Mouse (Mus musculus): ENCODE data around the gene Dbr1.

GRCm38 (mm10) chr9:99631781-99632180, 56.2 kb downstream of the Dbr1 start:
- no peak for TF ChIP-seq MAFK (IDR thresholded peaks at IDR 0.05; ENCODE audit: borderline replicate concordance, low read depth, low read length)
- no peak for TF ChIP-seq POLR2A (IDR thresholded peaks at IDR 0.05; ENCODE audit: control insufficient read depth in 1 of 2, insufficient read depth in 1 of 2, low read depth in 1 of 2, low read length in 2 of 2, poor library complexity in 1 of 2)
- TF ChIP-seq GABPA (IDR thresholded peaks at IDR 0.05; ENCODE audit: low read depth, low read length), result no peak
- no peak for TF ChIP-seq UBTF (IDR thresholded peaks at IDR 0.05; ENCODE audit: borderline replicate concordance, insufficient read depth, low read depth, low read length)
- no peak for TF ChIP-seq CTCF (IDR thresholded peaks at IDR 0.05 in 2 of 3, conservative IDR thresholded peaks at IDR 0.05 in 1 of 3; ENCODE audit: control insufficient read depth in 1 of 3, insufficient read depth in 1 of 3, low read depth in 2 of 3, low read length in 3 of 3, poor library complexity in 1 of 3, severe bottlenecking in 1 of 3)
- TF ChIP-seq HCFC1 (IDR thresholded peaks at IDR 0.05; ENCODE audit: low read depth, low read length), result no peak
- no peak for TF ChIP-seq EP300 (IDR thresholded peaks at IDR 0.05; ENCODE audit: low read depth in 1 of 2, low read length in 2 of 2)
- no peak for TF ChIP-seq MAX (IDR thresholded peaks at IDR 0.05; ENCODE audit: low read length)
- no peak for TF ChIP-seq KAT2A (conservative IDR thresholded peaks at IDR 0.05; ENCODE audit: low read depth, low read length)
- TF ChIP-seq POLR2AphosphoS5 (IDR thresholded peaks at IDR 0.05; ENCODE audit: borderline replicate concordance, low read depth, low read length), result no peak
- no peak for TF ChIP-seq ZMIZ1 (IDR thresholded peaks at IDR 0.05; ENCODE audit: low read depth, low read length)
- no peak for TF ChIP-seq TBP (IDR thresholded peaks at IDR 0.05; ENCODE audit: low read depth, low read length)

Data from MEL (cell line).